Mouse (Mus musculus): ENCODE results near the gene Gm21789. TPM values are rescaled to one million over a fixed set of nuclear protein-coding genes. Genes with fewer than 3 reads are reported as not detected.
"Not testable (repeated sequence)": the region's sequence is repeated elsewhere in the genome, so short reads cannot be mapped to it uniquely, and the experiment has no call there.

Gm21789 gene
- not detected in 2 replicates for polyA plus RNA-seq (2011; ENCODE audit: insufficient read length, low read depth, missing spikeins)

GRCm38 (mm10) chrX:32941468-32941867 is at the start of gene Gm21789:
TSS of gene Gm21789 (plus strand) at chrX:32941768.
- H3K4me3 ChIP-seq (ENCODE audit: insufficient read depth, low read length); H3K27ac ChIP-seq (ENCODE audit: insufficient read depth, low read length); H3K4me1 ChIP-seq (ENCODE audit: control insufficient read depth, insufficient read depth, low read length): not testable (repeated sequence)

GRCm38 (mm10) chrX:32894325-32894724 is 47.2 kb upstream of the Gm21789 start, which contains the start of gene Btbd35f30:
TSS of gene Btbd35f30 (plus strand) at chrX:32894625.
- H3K4me1 ChIP-seq (ENCODE audit: control insufficient read depth, insufficient read depth, low read length); H3K27ac ChIP-seq (ENCODE audit: insufficient read depth, low read length); H3K4me3 ChIP-seq (ENCODE audit: insufficient read depth, low read length): not testable (repeated sequence)

- not testable (repeated sequence) for H3K27ac ChIP-seq (ENCODE audit: insufficient read depth, low read length); H3K4me3 ChIP-seq (ENCODE audit: insufficient read depth, low read length); H3K4me1 ChIP-seq (ENCODE audit: control insufficient read depth, insufficient read depth, low read length)
Observed at GRCm38 (mm10) chrX:32973597-32973996, 32.0 kb downstream of the Gm21789 start, which contains the start of gene Btbd35f5. TSS of gene Btbd35f5 (plus strand) at chrX:32973897.

Other genes starting within 250 kb of the Gm21789 start
- not detected in 2 replicates for gene Btbd35f21, start 215.7 kb upstream of the Gm21789 start, polyA plus RNA-seq (2011; ENCODE audit: insufficient read length, low read depth, missing spikeins)
- gene Btbd35f30, start 47.1 kb upstream of the Gm21789 start, polyA plus RNA-seq (2011; ENCODE audit: insufficient read length, low read depth, missing spikeins): not detected in 2 replicates
- gene Btbd35f5, start 32.1 kb downstream of the Gm21789 start, polyA plus RNA-seq (2011; ENCODE audit: insufficient read length, low read depth, missing spikeins): not detected in 2 replicates